Mouse (Mus musculus) forebrain, embryonic 12.5 days (tissue): ENCODE data around the gene Ccin. TPM values are rescaled to one million over a fixed set of nuclear protein-coding genes. Genes with fewer than 3 reads are reported as not detected.

Experiments used
- ATAC-seq: fragments of 200-750 bp; cut with Nextera tagmentation; 2 replicates; pipeline ENCODE4 v1.8.0; 2017; ENCODE audit warnings: moderate TSS enrichment; ENCODE audit not compliant: low FRiP score
- H3K27ac ChIP-seq: fragments of 300-500 bp; sonication (generic); 2 replicates; pipeline ENCODE4 v1.5.1; 2016; ENCODE audit warnings: mild to moderate bottlenecking
- H3K27me3 ChIP-seq: fragments of 300-500 bp; sonication (generic); 2 replicates; pipeline ENCODE4 v1.6.1; 2016; ENCODE audit warnings: mild to moderate bottlenecking
- H3K36me3 ChIP-seq: fragments of 300-500 bp; sonication (generic); replicated peaks from 2 replicates; pipeline ENCODE4 v1.6.1; 2016; ENCODE audit warnings: mild to moderate bottlenecking
- H3K4me1 ChIP-seq: fragments of 300-500 bp; sonication (generic); 2 replicates; pipeline ENCODE4 v1.6.1; 2016
- H3K4me2 ChIP-seq: fragments of 300-500 bp; sonication (generic); 2 replicates; pipeline ENCODE4 v1.6.1; 2016; ENCODE audit warnings: mild to moderate bottlenecking, moderate library complexity
- H3K4me3 ChIP-seq: fragments of 300-500 bp; sonication (generic); replicated peaks from 2 replicates; pipeline ENCODE4 v1.5.1; 2016; ENCODE audit warnings: mild to moderate bottlenecking
- H3K9ac ChIP-seq: fragments of 300-500 bp; sonication (generic); 2 replicates; pipeline ENCODE4 v1.6.1; 2016; ENCODE audit warnings: mild to moderate bottlenecking
- H3K9me3 ChIP-seq: fragments of 300-500 bp; sonication (generic); 2 replicates; pipeline ENCODE4 v1.6.1; 2016
- WGBS: fragments of 180-500 bp; shearing (Covaris S2); methylation state at CpG from one replicate; pipeline ENCODE4 v1.1.7; 2016; 5-methylcytosine and 5-hydroxymethylcytosine counted together
- polyA plus RNA-seq: library from polyadenylated mRNA; unstranded; fragments of >200 nt; fragmentation: Nextera tagmentation; extraction: Ambion mirVana; gene quantifications from 2 replicates; pipeline ENCODE4 v1.2.1, GENCODE M21; 2016

Ccin gene
- polyA plus RNA-seq, 1 experiment from 2014 or later, result 0.09 TPM

GRCm38 (mm10) chr4:44024241-44024640 is 41.0 kb downstream of the Ccin start:
- ATAC-seq, result no peak
- Histone ChIP-seq H3K9ac (no peak overlapping the region), H3K4me2 (no peak overlapping the region), H3K27me3 (peaks cover 58% of the 10 kb centered on the region), H3K36me3 (peaks cover 97% of the 10 kb centered on the region), H3K9me3 (no peaks in the 10 kb centered on the region), H3K4me1 (peaks cover 15% of the 10 kb centered on the region), H3K27ac (no peak overlapping the region), H3K4me3 (no peak overlapping the region)
- 97% methylated on average over 6 of the region's 6 CpGs for WGBS

GRCm38 (mm10) chr4:44025570-44025969 is 42.3 kb downstream of the Ccin start:
- Histone ChIP-seq H3K36me3 (peaks cover 97% of the 10 kb centered on the region), H3K27ac (no peak overlapping the region), H3K4me3 (no peak overlapping the region), H3K27me3 (peaks cover 71% of the 10 kb centered on the region), H3K4me1 (peaks cover 15% of the 10 kb centered on the region), H3K4me2 (no peak overlapping the region), H3K9ac (no peak overlapping the region), H3K9me3 (no peaks in the 10 kb centered on the region)
- no peak for ATAC-seq
- WGBS, result 87% methylated on average over 6 of the region's 6 CpGs

GRCm38 (mm10) chr4:44028303-44029135 is 45.2 kb downstream of the Ccin start:
- Histone ChIP-seq H3K4me3 (no peak overlapping the region), H3K4me1 (peaks cover 15% of the 10 kb centered on the region), H3K27ac (no peak overlapping the region), H3K4me2 (no peak overlapping the region), H3K27me3 (peaks cover 90% of the 10 kb centered on the region), H3K9me3 (no peaks in the 10 kb centered on the region), H3K9ac (no peak overlapping the region), H3K36me3 (peaks cover 95% of the 10 kb centered on the region)
- WGBS, result 21% methylated on average over 16 of the region's 16 CpGs
- ATAC-seq, result no peak

- H3K9me3 ChIP-seq, result no peaks in the 10 kb centered on the region
- H3K27me3 ChIP-seq, result peaks cover 82% of the 10 kb centered on the region
- no peak overlapping the region for H3K4me2 ChIP-seq
- 91% methylated on average over 15 of the region's 15 CpGs for WGBS
- H3K36me3 ChIP-seq, result peaks cover 86% of the 10 kb centered on the region
- H3K27ac ChIP-seq, result no peak overlapping the region
- H3K9ac ChIP-seq, result no peak overlapping the region
- ATAC-seq, result no peak
- H3K4me3 ChIP-seq, result no peak overlapping the region
- peaks cover 15% of the 10 kb centered on the region for H3K4me1 ChIP-seq
These were observed 46.4 kb downstream of the Ccin start for GRCm38 (mm10) chr4:44029661-44030066.

- H3K4me2 ChIP-seq, result no peak overlapping the region
- peaks cover 73% of the 10 kb centered on the region for H3K36me3 ChIP-seq
These were observed 48.2 kb downstream of the Ccin start for GRCm38 (mm10) chr4:44031521-44031920.

More at GRCm38 (mm10) chr4:44031521-44031920, 48.2 kb downstream of the Ccin start:
- Histone ChIP-seq H3K9me3 (no peaks in the 10 kb centered on the region), H3K27ac (no peak overlapping the region), H3K4me1 (peaks cover 15% of the 10 kb centered on the region), H3K9ac (no peak overlapping the region), H3K4me3 (no peak overlapping the region), H3K27me3 (peaks cover 81% of the 10 kb centered on the region)
- 84% methylated on average over 5 of the region's 5 CpGs for WGBS
- ATAC-seq, result no peak

Other genes starting within 250 kb of the Ccin start
- not detected in 2 replicates for gene Olfr159, start 212.5 kb upstream of the Ccin start, polyA plus RNA-seq
- not detected in 2 replicates for gene Olfr156, start 159.6 kb upstream of the Ccin start, polyA plus RNA-seq
- gene Olfr157, start 143.3 kb upstream of the Ccin start, polyA plus RNA-seq, result not detected in 2 replicates
- gene Olfr155, start 131.9 kb upstream of the Ccin start, polyA plus RNA-seq, result not detected in 2 replicates
- 8.9 and 11.3 TPM in 2 replicates for gene Reck, start 108.0 kb upstream of the Ccin start, polyA plus RNA-seq
- 56.9 and 61.7 TPM in 2 replicates for gene Glipr2, start 26.1 kb upstream of the Ccin start, polyA plus RNA-seq
- gene Clta, start 21.0 kb downstream of the Ccin start, polyA plus RNA-seq, result 235 and 238 TPM in 2 replicates
- 20.1 and 21.2 TPM in 2 replicates for gene Gne, start 100.7 kb downstream of the Ccin start, polyA plus RNA-seq